Mouse (Mus musculus): ENCODE data around the gene Aqr.

GRCm38 (mm10) chr2:114054129-114054528 lies 132.7 kb downstream of the Aqr start:
- TF ChIP-seq POLR2A (IDR thresholded peaks at IDR 0.05; ENCODE audit: low read depth, low read length) (no peak), CTCF (IDR thresholded peaks at IDR 0.05; ENCODE audit: extremely low read depth, insufficient read length, insufficient replicate concordance, low read depth, low read length) (no peak)

Measured in small intestine, adult 2 months (tissue).